Mouse (Mus musculus): Measurements from ENCODE around the gene Iqgap2.

Gene Iqgap2

GRCm38 (mm10) chr13:95891491-95891925 is at the start of gene Iqgap2:
Gene Iqgap2 (minus strand): TSS chr13:95891922.
- POLR2A ChIA-PET = interaction anchor here in 3 of 4 experiments (0.7 to 2.2 kb wide), 14 partner anchors 9 to 375 kb away, joined by 3 to 8 read pairs (median 4); partner anchors contain the start of gene F2r (in 1 of the 3)

GRCm38 (mm10) chr13:95940811-95941210 is 49.1 kb upstream of the Iqgap2 start:
- CTCF ChIA-PET = no interaction called here
- POLR2A ChIA-PET = interaction anchor here in 1 of 4 experiments (1.7 kb wide), 1 partner anchor 15 kb away, joined by 4 read pairs; no protein-coding TSS in a partner anchor

More at GRCm38 (mm10) chr13:95891491-95891925, at the start of gene Iqgap2:
- CTCF ChIA-PET = interaction anchor here (0.5 to 1.9 kb wide), 9 partner anchors 9 to 726 kb away, joined by 3 to 10 read pairs (median 4); no protein-coding TSS in a partner anchor

GRCm38 (mm10) chr13:95924201-95924621 is 32.5 kb upstream of the Iqgap2 start:
- CTCF ChIA-PET = no interaction called here
- POLR2A ChIA-PET = no interaction called here

GRCm38 (mm10) chr13:95922626-95923025 is 30.9 kb upstream of the Iqgap2 start:
- CTCF ChIA-PET = no interaction called here
- POLR2A ChIA-PET = interaction anchor here in 1 of 4 experiments (1.0 to 1.1 kb wide), 2 partner anchors 9 to 115 kb away, joined by 3 read pairs; no protein-coding TSS in a partner anchor

GRCm38 (mm10) chr13:95918624-95919284 is 27.0 kb upstream of the Iqgap2 start:
- ChIA-PET POLR2A (interaction anchor here in 2 of 4 experiments (0.6 to 1.0 kb wide), 2 partner anchors 17 to 110 kb away, joined by 3 read pairs; no protein-coding TSS in a partner anchor), CTCF (no interaction called here)

- ChIA-PET POLR2A (interaction anchor here in 1 of 4 experiments (1.0 to 1.4 kb wide), 3 partner anchors 10 to 58 kb away, joined by 3 read pairs; no protein-coding TSS in a partner anchor), CTCF (interaction anchor here in 1 of 4 experiments (0.7 kb wide), 1 partner anchor 1441 kb away, joined by 4 read pairs; no protein-coding TSS in a partner anchor)
Observed at GRCm38 (mm10) chr13:95913046-95913406, 21.3 kb upstream of the Iqgap2 start.

GRCm38 (mm10) chr13:95912157-95913045 is 20.7 kb upstream of the Iqgap2 start:
- CTCF ChIA-PET = no interaction called here
- POLR2A ChIA-PET = interaction anchor here in 1 of 4 experiments (1.4 kb wide), 1 partner anchor 10 kb away, joined by 3 read pairs; no protein-coding TSS in a partner anchor

- CTCF ChIA-PET = no interaction called here
- POLR2A ChIA-PET = interaction anchor here in 1 of 4 experiments (0.9 kb wide), 1 partner anchor 535 kb away, joined by 3 read pairs; the partner anchor contains the start of gene Aggf1
Observed at GRCm38 (mm10) chr13:95910270-95910669, 18.5 kb upstream of the Iqgap2 start.

GRCm38 (mm10) chr13:95909244-95909643 is 17.5 kb upstream of the Iqgap2 start:
- ChIA-PET POLR2A (no interaction called here), CTCF (no interaction called here)

- CTCF ChIA-PET = interaction anchor here in 1 of 4 experiments (0.5 kb wide), 1 partner anchor 858 kb away, joined by 3 read pairs; no protein-coding TSS in a partner anchor
- POLR2A ChIA-PET = no interaction called here
Observed at GRCm38 (mm10) chr13:95902696-95903095, 11.0 kb upstream of the Iqgap2 start.

GRCm38 (mm10) chr13:95899885-95900650 is 8.3 kb upstream of the Iqgap2 start:
- ChIA-PET CTCF (interaction anchor here in 2 of 4 experiments (0.6 to 1.2 kb wide), 3 partner anchors 8 to 567 kb away, joined by 4 to 9 read pairs (median 6); partner anchors contain the start of gene Iqgap2 (in 1 of the 2)), POLR2A (interaction anchor here in 3 of 4 experiments (0.6 to 1.9 kb wide), 3 partner anchors 9 to 1099 kb away, joined by 3 to 8 read pairs (median 4); partner anchors contain the start of gene Iqgap2 (in 1 of the 3))

- CTCF ChIA-PET = no interaction called here
- POLR2A ChIA-PET = no interaction called here
Observed at GRCm38 (mm10) chr13:95896501-95896900, 4.8 kb upstream of the Iqgap2 start.

- POLR2A ChIA-PET = interaction anchor here in 3 of 4 experiments (0.6 to 2.2 kb wide), 12 partner anchors 8 to 1032 kb away, joined by 3 to 8 read pairs (median 4); partner anchors contain the start of gene F2r (in 1 of the 3)
Observed at GRCm38 (mm10) chr13:95893166-95893565, 1.4 kb upstream of the Iqgap2 start.

GRCm38 (mm10) chr13:95892611-95893145 is 956 bp upstream of the Iqgap2 start:
- ChIA-PET POLR2A (interaction anchor here (0.5 to 2.2 kb wide), 23 partner anchors 9 to 1256 kb away, joined by 3 to 8 read pairs (median 4); partner anchors contain the start of gene F2r (in 2 of the 4)), CTCF (interaction anchor here in 3 of 4 experiments (0.5 to 1.9 kb wide), 15 partner anchors 8 to 795 kb away, joined by 3 to 12 read pairs (median 4); no protein-coding TSS in a partner anchor)

More at GRCm38 (mm10) chr13:95893166-95893565, 1.4 kb upstream of the Iqgap2 start:
- CTCF ChIA-PET = interaction anchor here in 2 of 4 experiments (0.6 to 0.9 kb wide), 4 partner anchors 123 to 460 kb away, joined by 3 to 5 read pairs (median 3); no protein-coding TSS in a partner anchor

- POLR2A ChIA-PET = interaction anchor here in 3 of 4 experiments (0.5 to 2.2 kb wide), 22 partner anchors 9 to 1256 kb away, joined by 3 to 8 read pairs (median 4); partner anchors contain the start of gene F2r (in 2 of the 3)
- CTCF ChIA-PET = interaction anchor here (0.5 to 1.9 kb wide), 15 partner anchors 9 to 795 kb away, joined by 3 to 12 read pairs (median 4); no protein-coding TSS in a partner anchor
Observed at GRCm38 (mm10) chr13:95891926-95892610, 346 bp upstream of the Iqgap2 start.

GRCm38 (mm10) chr13:95890851-95891471 is 761 bp downstream of the Iqgap2 start:
- POLR2A ChIA-PET = interaction anchor here in 3 of 4 experiments (1.2 to 2.2 kb wide), 10 partner anchors 8 to 355 kb away, joined by 3 to 8 read pairs (median 6); partner anchors contain the start of gene F2r (in 1 of the 3)
- CTCF ChIA-PET = interaction anchor here (0.5 to 1.9 kb wide), 6 partner anchors 10 to 725 kb away, joined by 3 to 10 read pairs (median 4); no protein-coding TSS in a partner anchor

Measured in embryonic stem cell, embryonic (primary cell).